Mouse (Mus musculus) bone marrow macrophage, adult 2 months (primary cell): ENCODE measurements at regions not wholly inside any gene's neighbourhood (a gene's known extent, or its start where the extent isn't known, plus 50 kb on each side); places are given as distances from the start of the nearest gene placed in this dataset.

Source experiments
- CTCF ChIP-seq: IDR thresholded peaks from 2 replicates; pipeline ENCODE4 v1.5.1; 2012; ENCODE audit warnings: low read depth, mild to moderate bottlenecking, low read length, moderate library complexity
- POLR2A ChIP-seq: IDR thresholded peaks from 2 replicates; pipeline ENCODE4 v1.6.1; 2012; ENCODE audit warnings: mild to moderate bottlenecking, low read depth, low read length, borderline replicate concordance

- no peak for TF ChIP-seq CTCF
- no peak for TF ChIP-seq POLR2A
Measured at GRCm38 (mm10) chr10:56474951-56475350, 97.8 kb downstream of the Gja1 start.
